Mouse (Mus musculus) hindbrain, embryonic 14.5 days (tissue): ENCODE data around the gene Slc44a4. TPM values are rescaled to one million over a fixed set of nuclear protein-coding genes. Genes with fewer than 3 reads are reported as not detected.
"Not testable (repeated sequence)": the region's sequence is repeated elsewhere in the genome, so short reads cannot be mapped to it uniquely, and the experiment has no call there.

Source experiments
- ATAC-seq: fragments of 200-750 bp; cut with Nextera tagmentation; 2 replicates; pipeline ENCODE4 v1.8.0; 2017; ENCODE audit warnings: moderate number of reproducible peaks, mild to moderate bottlenecking, moderate TSS enrichment, moderate library complexity; ENCODE audit not compliant: low FRiP score
- DNase-seq: peaks from one replicate; pipeline ENCODE4 v3.0.0-alpha.2; 2015; ENCODE audit warnings: low spot score
- H3K27ac ChIP-seq: fragments of 300-500 bp; sonication (generic); 2 replicates; pipeline ENCODE4 v1.5.1; 2014; ENCODE audit warnings: mild to moderate bottlenecking, moderate library complexity
- H3K27me3 ChIP-seq: fragments of 300-500 bp; sonication (generic); 2 replicates; pipeline ENCODE4 v1.6.1; 2014; ENCODE audit warnings: mild to moderate bottlenecking, low read length, mixed read lengths; ENCODE audit not compliant: control insufficient read depth, insufficient read depth
- H3K36me3 ChIP-seq: fragments of 300-500 bp; sonication (generic); replicated peaks from 2 replicates; pipeline ENCODE4 v1.6.1; 2014; ENCODE audit not compliant: control insufficient read depth, insufficient read depth
- H3K4me1 ChIP-seq: fragments of 300-500 bp; sonication (generic); replicated peaks from 2 replicates; pipeline ENCODE4 v1.6.1; 2014; ENCODE audit warnings: antibody characterized with exemption, low read length, mixed read lengths; ENCODE audit not compliant: control insufficient read depth, insufficient read depth
- H3K4me2 ChIP-seq: fragments of 300-500 bp; sonication (generic); replicated peaks from 2 replicates; pipeline ENCODE4 v1.6.1; 2014; ENCODE audit warnings: mild to moderate bottlenecking, moderate library complexity
- H3K4me3 ChIP-seq: fragments of 300-500 bp; sonication (generic); replicated peaks from 2 replicates; pipeline ENCODE4 v1.5.1; 2014; ENCODE audit warnings: mild to moderate bottlenecking, low read length
- H3K9ac ChIP-seq: fragments of 300-500 bp; sonication (generic); 2 replicates; pipeline ENCODE4 v1.6.1; 2014
- H3K9me3 ChIP-seq: fragments of 300-500 bp; sonication (generic); 2 replicates; pipeline ENCODE4 v1.6.1; 2016; ENCODE audit warnings: low read length; ENCODE audit not compliant: control insufficient read depth
- WGBS: fragments of 180-500 bp; shearing (Covaris S2); extraction: QIAGEN DNeasy Blood & Tissue Kit; methylation state at CpG from one replicate; pipeline ENCODE4 v1.1.7; 2014; 5-methylcytosine and 5-hydroxymethylcytosine counted together
- polyA plus RNA-seq: library from polyadenylated mRNA; unstranded; fragments of >200 nt; fragmentation: Nextera tagmentation; extraction: Ambion mirVana; gene quantifications from 2 replicates; pipeline ENCODE4 v1.2.1, GENCODE M21; 2014

The Slc44a4 gene
- polyA plus RNA-seq, 1 experiment from 2014 or later, result 0.11 TPM

GRCm38 (mm10) chr17:34962125-34962524 lies 47.9 kb downstream of the Slc44a4 start:
- H3K27me3 ChIP-seq, result peaks cover 31% of the 10 kb centered on the region
- 40% methylated on average over 3 of the region's 3 CpGs for WGBS

GRCm38 (mm10) chr17:34962841-34963240 lies 48.6 kb downstream of the Slc44a4 start:
- 0 out of 2 replicates have a peak, but pooled peaks cover 6% of the 10 kb centered on the region for H3K4me1 ChIP-seq
- DNase-seq (no peak), ATAC-seq (no peak)
- H3K27ac ChIP-seq, result no peak overlapping the region
- H3K9me3 ChIP-seq, result no peaks in the 10 kb centered on the region
- WGBS, result 59% methylated on average over 1 of the region's 1 CpGs
- H3K36me3 ChIP-seq, result no peaks in the 10 kb centered on the region
- no peak overlapping the region for H3K4me3 ChIP-seq
- H3K9ac ChIP-seq, result no peak overlapping the region
- H3K4me2 ChIP-seq, result no peak overlapping the region
- peaks cover 38% of the 10 kb centered on the region for H3K27me3 ChIP-seq

More at GRCm38 (mm10) chr17:34962125-34962524, 47.9 kb downstream of the Slc44a4 start:
- Histone ChIP-seq H3K27ac (no peak overlapping the region), H3K4me2 (no peak overlapping the region), H3K36me3 (no peaks in the 10 kb centered on the region), H3K9me3 (no peaks in the 10 kb centered on the region), H3K4me1 (0 out of 2 replicates have a peak, but pooled peaks cover 6% of the 10 kb centered on the region), H3K9ac (no peak overlapping the region), H3K4me3 (no peak overlapping the region)
- ATAC-seq, result no peak
- no peak for DNase-seq

GRCm38 (mm10) chr17:34964640-34965049 lies 50.4 kb downstream of the Slc44a4 start:
- 0 out of 2 replicates have a peak, but pooled peaks cover 2% of the 10 kb centered on the region for H3K4me1 ChIP-seq
- 44% methylated on average over 1 of the region's 1 CpGs for WGBS
- no peak overlapping the region for H3K4me3 ChIP-seq
- H3K9me3 ChIP-seq, result no peaks in the 10 kb centered on the region
- no peak overlapping the region for H3K4me2 ChIP-seq
- no peaks in the 10 kb centered on the region for H3K36me3 ChIP-seq
- ATAC-seq (no peak), DNase-seq (no peak)
- peaks cover 52% of the 10 kb centered on the region for H3K27me3 ChIP-seq
- H3K27ac ChIP-seq, result no peak overlapping the region
- H3K9ac ChIP-seq, result no peak overlapping the region

GRCm38 (mm10) chr17:34965627-34966026 lies 51.4 kb downstream of the Slc44a4 start:
- H3K4me3 ChIP-seq, result no peak overlapping the region
- 82% methylated on average over 5 of the region's 5 CpGs for WGBS

GRCm38 (mm10) chr17:34969822-34970221 lies 55.6 kb downstream of the Slc44a4 start, which contains the start of gene Gm20481:
Gm20481 (plus strand) TSS chr17:34969912.
- WGBS, result 58% methylated on average over 6 of the region's 11 CpGs

More at GRCm38 (mm10) chr17:34965627-34966026, 51.4 kb downstream of the Slc44a4 start:
- Histone ChIP-seq H3K4me1 (no peaks in the 10 kb centered on the region), H3K27ac (no peak overlapping the region), H3K36me3 (no peaks in the 10 kb centered on the region), H3K9ac (no peak overlapping the region), H3K27me3 (peaks cover 46% of the 10 kb centered on the region), H3K4me2 (no peak overlapping the region), H3K9me3 (no peaks in the 10 kb centered on the region)
- ATAC-seq (no peak), DNase-seq (no peak)

GRCm38 (mm10) chr17:34970850-34971249 lies 56.6 kb downstream of the Slc44a4 start:
- peaks cover 28% of the 10 kb centered on the region for H3K27me3 ChIP-seq
- not testable (repeated sequence) for H3K9me3 ChIP-seq, H3K4me3 ChIP-seq, ATAC-seq, H3K27ac ChIP-seq, DNase-seq, H3K9ac ChIP-seq, H3K4me1 ChIP-seq, H3K36me3 ChIP-seq, H3K4me2 ChIP-seq
- 43% methylated on average over 19 of the region's 37 CpGs for WGBS

More at GRCm38 (mm10) chr17:34969822-34970221, 55.6 kb downstream of the Slc44a4 start, which contains the start of gene Gm20481:
- not testable (repeated sequence) for H3K4me3 ChIP-seq, H3K9me3 ChIP-seq, H3K9ac ChIP-seq, H3K27ac ChIP-seq, ATAC-seq, H3K4me2 ChIP-seq, H3K36me3 ChIP-seq, H3K4me1 ChIP-seq, DNase-seq
- peaks cover 28% of the 10 kb centered on the region for H3K27me3 ChIP-seq

GRCm38 (mm10) chr17:34971694-34972068 lies 57.4 kb downstream of the Slc44a4 start:
- Histone ChIP-seq H3K4me2 (peak overlapping the region; percentile 88), H3K27me3 (peaks cover 28% of the 10 kb centered on the region), H3K4me3 (peak overlapping the region; percentile 34)
- not testable (repeated sequence) for DNase-seq, H3K36me3 ChIP-seq, H3K9me3 ChIP-seq, H3K4me1 ChIP-seq, H3K9ac ChIP-seq, H3K27ac ChIP-seq
- WGBS, result 3% methylated on average over 13 of the region's 43 CpGs
- peak; percentile 46 for ATAC-seq

GRCm38 (mm10) chr17:34972069-34972749 lies 57.9 kb downstream of the Slc44a4 start, which contains the start of the genes Hspa1a and Hspa1l:
Hspa1a (minus strand) TSS chr17:34972156.
Hspa1l (plus strand) TSS chr17:34972703.
- Histone ChIP-seq H3K27me3 (peaks cover 27% of the 10 kb centered on the region), H3K9ac (peak within 1 kb of the TSS; percentile 5; the same call in 1 of the 2 replicates), H3K4me2 (peak within 1 kb of the TSS; percentile 88), H3K4me3 (peak within 1 kb of the TSS; percentile 34)
- under 1% methylated on average over 26 of the region's 33 CpGs for WGBS
- ATAC-seq (peak; percentile 93), DNase-seq (peak; percentile 61)
- not testable (repeated sequence) for H3K9me3 ChIP-seq, H3K27ac ChIP-seq, H3K4me1 ChIP-seq, H3K36me3 ChIP-seq

- no peak overlapping the region for H3K4me3 ChIP-seq
- WGBS, result 80% methylated on average over 3 of the region's 3 CpGs
- no peak overlapping the region for H3K27ac ChIP-seq
- peaks cover 8% of the 10 kb centered on the region for H3K4me1 ChIP-seq
- no peaks in the 10 kb centered on the region for H3K27me3 ChIP-seq
- no peaks in the 10 kb centered on the region for H3K36me3 ChIP-seq
- ATAC-seq (no peak), DNase-seq (no peak)
- H3K4me2 ChIP-seq, result no peak overlapping the region
- H3K9me3 ChIP-seq, result no peaks in the 10 kb centered on the region
- no peak overlapping the region for H3K9ac ChIP-seq
These were observed 61.6 kb downstream of the Slc44a4 start for GRCm38 (mm10) chr17:34975581-34976492.
